Mouse (Mus musculus) spleen, adult 2 months (tissue): ENCODE results near the gene Naxe. TPM values are rescaled to one million over a fixed set of nuclear protein-coding genes. Genes with fewer than 3 reads are reported as not detected.
A peak's percentile ranks its signal among the peaks of the same experiment; 100 is the strongest.

Experiments
- DNase-seq, 2 experiments: peaks; one replicate each; pipeline versions ENCODE4 v3.0.0 to v3.0.0-alpha.2; 2012 to 2021; ENCODE audit warnings: low spot score in 2 of 2, low read depth in 1 of 2
- H3K27ac ChIP-seq: fragments of 200-500 bp; 2 replicates; pipeline ENCODE4 v1.5.1; 2012; ENCODE audit warnings: low read length, inconsistent platforms; ENCODE audit not compliant: insufficient read depth
- H3K27me3 ChIP-seq: fragments of 200-500 bp; 2 replicates; pipeline ENCODE4 v1.6.1; 2012; ENCODE audit warnings: mild to moderate bottlenecking, moderate library complexity, low read length, inconsistent platforms; ENCODE audit not compliant: control insufficient read depth, insufficient read depth
- H3K36me3 ChIP-seq: fragments of 200-500 bp; 2 replicates; pipeline ENCODE4 v1.6.1; 2012; ENCODE audit warnings: mild to moderate bottlenecking, low read length, inconsistent platforms; ENCODE audit not compliant: control insufficient read depth, insufficient read depth
- H3K4me1 ChIP-seq: fragments of 200-500 bp; 2 replicates; pipeline ENCODE4 v1.6.1; 2011; ENCODE audit warnings: inconsistent platforms; ENCODE audit not compliant: control insufficient read depth, insufficient read depth, insufficient read length
- H3K4me3 ChIP-seq: fragments of 200-500 bp; 2 replicates; pipeline ENCODE4 v1.5.1; 2011; ENCODE audit warnings: mild to moderate bottlenecking, inconsistent platforms; ENCODE audit not compliant: insufficient read depth, insufficient read length; ENCODE audit errors: extremely low read depth
- CTCF ChIP-seq: fragments of 200-500 bp; IDR thresholded peaks from 2 replicates; pipeline ENCODE4 v1.5.1; 2011; ENCODE audit warnings: mild to moderate bottlenecking, inconsistent platforms; ENCODE audit not compliant: insufficient read depth, insufficient read length, insufficient replicate concordance; ENCODE audit errors: extremely low read depth
- POLR2A ChIP-seq: fragments of 200-500 bp; IDR thresholded peaks from 2 replicates; pipeline ENCODE4 v1.6.1; 2011; ENCODE audit warnings: low read depth, low read length, inconsistent platforms
- WGBS: fragments of 180-500 bp; shearing (Covaris S2); methylation state at CpG from one replicate; pipeline ENCODE4 v1.1.7; 2018; 5-methylcytosine and 5-hydroxymethylcytosine counted together
- polyA plus RNA-seq: library from polyadenylated mRNA; depleted of rRNA; stranded (reverse); fragments of >200 nt; gene quantifications from 2 replicates; pipeline ENCODE4 v1.2.3, GENCODE M21; 2012

The Naxe gene
- polyA plus RNA-seq, 1 experiment: 30.0 TPM

DNA sequence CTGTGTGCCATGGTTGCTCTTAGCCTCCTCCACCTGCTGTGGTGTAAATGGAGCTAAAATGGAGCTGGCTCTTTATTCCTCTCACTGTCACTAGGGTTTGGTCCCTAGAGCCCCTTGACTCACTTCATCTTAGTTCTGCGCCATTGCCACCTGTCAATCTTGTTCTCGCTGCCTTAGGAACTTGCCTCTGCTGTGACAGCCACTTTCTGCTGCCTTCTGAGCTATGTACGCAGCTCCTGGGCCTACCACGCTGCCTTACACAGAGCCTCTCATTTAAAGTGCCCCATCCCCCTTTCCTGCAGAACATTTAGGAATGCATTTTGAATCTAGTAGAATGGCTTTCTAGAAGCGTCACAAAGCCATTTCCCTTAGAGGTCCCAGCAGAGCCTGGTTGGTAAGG, 35.8 kb upstream of the Naxe start:
- no peaks in the 10 kb centered on the region for H3K4me1 ChIP-seq
- no peaks in the 10 kb centered on the region for H3K36me3 ChIP-seq
- 92% methylated on average over 5 of the region's 5 CpGs for whole genome bisulfite sequencing
- TF ChIP-seq POLR2A (no peak), CTCF (no peak)
- DNase-seq: no peak
- no peak overlapping the region for H3K27ac ChIP-seq
- H3K4me3 ChIP-seq: no peak overlapping the region
- H3K27me3 ChIP-seq: no peaks in the 10 kb centered on the region

DNA sequence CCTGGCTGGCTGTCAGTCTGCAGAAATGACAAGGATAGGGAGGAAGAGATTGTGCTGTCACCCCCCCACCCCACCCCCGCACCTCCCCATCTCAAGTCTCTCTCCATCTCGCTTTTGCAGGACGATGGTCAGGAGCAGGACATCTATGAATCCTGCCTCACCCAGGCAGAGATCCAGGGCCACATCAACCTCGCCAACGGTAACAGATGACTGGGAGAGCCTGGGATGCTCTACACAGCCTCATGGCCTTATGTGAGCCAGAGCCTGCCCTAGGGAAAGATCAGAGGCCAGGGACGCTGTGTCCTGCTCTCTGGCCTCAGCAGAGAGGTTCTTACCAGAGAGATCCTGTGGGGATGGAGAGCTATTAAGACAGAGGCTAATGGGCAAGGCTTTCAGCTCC, 32.3 kb upstream of the Naxe start:
- no peak for DNase-seq
- 94% methylated on average over 6 of the region's 6 CpGs for WGBS
- Histone ChIP-seq H3K27ac (no peak overlapping the region), H3K36me3 (no peaks in the 10 kb centered on the region), H3K4me1 (no peaks in the 10 kb centered on the region), H3K27me3 (no peaks in the 10 kb centered on the region), H3K4me3 (no peak overlapping the region)
- TF ChIP-seq CTCF (no peak), POLR2A (no peak)

- 95% methylated on average over 7 of the region's 7 CpGs for WGBS
- TF ChIP-seq POLR2A: no peak
- TF ChIP-seq CTCF: no peak
- DNase-seq: no peak
- Histone ChIP-seq H3K27me3 (no peaks in the 10 kb centered on the region), H3K27ac (no peak overlapping the region), H3K4me3 (no peak overlapping the region), H3K36me3 (no peaks in the 10 kb centered on the region), H3K4me1 (no peaks in the 10 kb centered on the region)
Observed at GRCm38 (mm10) chr3:88090106-88090505, 31.8 kb upstream of the Naxe start.

DNA sequence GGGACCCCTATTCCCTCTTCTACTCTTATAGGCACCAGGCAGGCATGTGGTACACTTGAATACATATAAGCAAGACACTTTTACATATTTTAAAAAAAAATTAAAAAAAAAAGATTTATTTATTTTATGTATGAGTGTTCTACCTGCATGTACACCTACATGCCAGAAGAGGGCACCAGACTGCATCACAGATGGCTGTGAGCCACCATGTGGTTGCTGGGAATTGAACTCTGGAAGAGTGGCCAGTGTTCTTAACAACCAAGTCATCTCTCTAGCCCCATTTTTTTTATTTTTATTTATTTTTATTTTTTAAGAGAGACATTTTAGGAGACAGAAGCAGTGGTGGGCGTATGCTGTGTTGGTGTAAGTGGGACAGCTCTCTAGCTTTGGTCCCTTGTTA, 29.4 kb upstream of the Naxe start:
- Histone ChIP-seq H3K36me3 (no peaks in the 10 kb centered on the region), H3K27ac (no peak overlapping the region), H3K27me3 (no peaks in the 10 kb centered on the region), H3K4me1 (no peaks in the 10 kb centered on the region), H3K4me3 (no peak overlapping the region)
- 94% methylated on average over 1 of the region's 1 CpGs for WGBS
- TF ChIP-seq POLR2A (no peak), CTCF (peak; percentile 43; the same call in 1 of the 2 replicates)
- no peak for DNase-seq

GRCm38 (mm10) chr3:88085459-88085858, 27.2 kb upstream of the Naxe start:
- H3K4me3 ChIP-seq: no peak overlapping the region
- no peak overlapping the region for H3K27ac ChIP-seq
- no peaks in the 10 kb centered on the region for H3K36me3 ChIP-seq
- TF ChIP-seq POLR2A (no peak), CTCF (no peak)
- DNase-seq: no peak
- H3K4me1 ChIP-seq: no peaks in the 10 kb centered on the region; the same call in 1 of the 2 replicates
- H3K27me3 ChIP-seq: no peaks in the 10 kb centered on the region
- 87% methylated on average over 9 of the region's 9 CpGs for WGBS

GRCm38 (mm10) chr3:88084001-88084400, 25.7 kb upstream of the Naxe start:
- TF ChIP-seq POLR2A: no peak
- TF ChIP-seq CTCF: no peak
- DNase-seq: no peak
- Histone ChIP-seq H3K4me3 (no peak overlapping the region), H3K36me3 (no peaks in the 10 kb centered on the region), H3K27ac (no peak overlapping the region), H3K4me1 (no peaks in the 10 kb centered on the region; the same call in 1 of the 2 replicates), H3K27me3 (no peaks in the 10 kb centered on the region)
- WGBS: 92% methylated on average over 2 of the region's 2 CpGs

GRCm38 (mm10) chr3:88082663-88083062, 24.4 kb upstream of the Naxe start:
- Histone ChIP-seq H3K4me3 (no peak overlapping the region), H3K27me3 (no peaks in the 10 kb centered on the region), H3K27ac (no peak overlapping the region), H3K4me1 (no peaks in the 10 kb centered on the region; the same call in 1 of the 2 replicates), H3K36me3 (no peaks in the 10 kb centered on the region)
- DNase-seq: no peak
- 12% methylated on average over 4 of the region's 4 CpGs for WGBS
- TF ChIP-seq POLR2A (no peak), CTCF (no peak)
